Mouse (Mus musculus): ENCODE measurements at regions not wholly inside any gene's neighbourhood (a gene's known extent, or its start where the extent isn't known, plus 50 kb on each side); places are given as distances from the start of the nearest gene placed in this dataset.

- in situ Hi-C loops (cut with MboI; ENCODE audit: low sequenced_read_pairs in 2 of 2, unreplicated experiment in 2 of 2) = no loop called here
- no peak overlapping the region for H3K27ac ChIP-seq (ENCODE audit: insufficient read depth, low read depth, low read length, poor library complexity, severe bottlenecking)
- H3K4me1 ChIP-seq (ENCODE audit: control insufficient read depth in 2 of 2, insufficient read depth in 2 of 2, low read length in 2 of 2, poor library complexity in 1 of 2) = no peaks in the 10 kb centered on the region
- no peaks in the 10 kb centered on the region for H3K9me3 ChIP-seq (ENCODE audit: control insufficient read depth, insufficient read depth, low read depth, low read length)
- no peak overlapping the region for H3K4me3 ChIP-seq (ENCODE audit: insufficient read depth in 1 of 2, low read depth in 1 of 2, low read length in 2 of 2, poor library complexity in 1 of 2, severe bottlenecking in 1 of 2)
- H3K36me3 ChIP-seq (ENCODE audit: control insufficient read depth, insufficient read depth, low read length, poor library complexity, severe bottlenecking) = no peaks in the 10 kb centered on the region
- TF ChIP-seq ZNF384 (IDR thresholded peaks at IDR 0.05; ENCODE audit: low read depth, low read length) (no peak), MAFK (IDR thresholded peaks at IDR 0.05; ENCODE audit: insufficient read depth, low read depth, low read length) (no peak), ZC3H11A (IDR thresholded peaks at IDR 0.05; ENCODE audit: borderline replicate concordance, low read depth, low read length) (no peak), HCFC1 (IDR thresholded peaks at IDR 0.05; ENCODE audit: borderline replicate concordance, insufficient read depth, low read length) (no peak), CHD2 (IDR thresholded peaks at IDR 0.05; ENCODE audit: low read depth, low read length) (no peak)
- no peak overlapping the region for H3K9ac ChIP-seq (ENCODE audit: insufficient read depth, low read depth, low read length, poor library complexity, severe bottlenecking)
- DNase-seq (ENCODE audit: low read depth, low spot score) = no peak
Measured at GRCm38 (mm10) chr5:28013619-28014273, 57.4 kb upstream of the Insig1 start.

GRCm38 (mm10) chr5:28019864-28020263 lies 51.3 kb upstream of the Insig1 start:
- no peaks in the 10 kb centered on the region for H3K4me1 ChIP-seq (ENCODE audit: control insufficient read depth in 2 of 2, insufficient read depth in 2 of 2, low read length in 2 of 2, poor library complexity in 1 of 2)
- no peak for DNase-seq (ENCODE audit: low read depth, low spot score)
- no peak overlapping the region for H3K4me3 ChIP-seq (ENCODE audit: insufficient read depth in 1 of 2, low read depth in 1 of 2, low read length in 2 of 2, poor library complexity in 1 of 2, severe bottlenecking in 1 of 2)
- no peaks in the 10 kb centered on the region for H3K9me3 ChIP-seq (ENCODE audit: control insufficient read depth, insufficient read depth, low read depth, low read length)
- H3K27ac ChIP-seq (ENCODE audit: insufficient read depth, low read depth, low read length, poor library complexity, severe bottlenecking) = no peak overlapping the region
- TF ChIP-seq ZNF384 (IDR thresholded peaks at IDR 0.05; ENCODE audit: low read depth, low read length) (no peak), HCFC1 (IDR thresholded peaks at IDR 0.05; ENCODE audit: borderline replicate concordance, insufficient read depth, low read length) (no peak), CHD2 (IDR thresholded peaks at IDR 0.05; ENCODE audit: low read depth, low read length) (no peak)
- in situ Hi-C loops (cut with MboI; ENCODE audit: low sequenced_read_pairs in 2 of 2, unreplicated experiment in 2 of 2) = no loop called here
- no peaks in the 10 kb centered on the region for H3K36me3 ChIP-seq (ENCODE audit: control insufficient read depth, insufficient read depth, low read length, poor library complexity, severe bottlenecking)
- H3K9ac ChIP-seq (ENCODE audit: insufficient read depth, low read depth, low read length, poor library complexity, severe bottlenecking) = no peak overlapping the region

All from ES-E14 (cell line).